Mouse (Mus musculus) megakaryocyte, embryonic 14.5 days (primary cell): ENCODE data around the gene Ndufa9. TPM values are rescaled to one million over a fixed set of nuclear protein-coding genes. Genes with fewer than 3 reads are reported as not detected.
A peak's percentile ranks its signal among the peaks of the same experiment; 100 is the strongest.

Experiments used
- H3K27me3 ChIP-seq: replicated peaks from 2 replicates; pipeline ENCODE3; 2012; ENCODE audit warnings: inconsistent platforms
- H3K36me3 ChIP-seq: replicated peaks from 2 replicates; pipeline ENCODE3; 2012; ENCODE audit warnings: low read length, inconsistent platforms, mixed read lengths
- H3K4me1 ChIP-seq: 2 replicates; pipeline ENCODE4 v1.6.1; 2012; ENCODE audit warnings: inconsistent platforms
- H3K4me3 ChIP-seq: replicated peaks from 2 replicates; pipeline ENCODE3; 2012; ENCODE audit warnings: moderate library complexity, mild to moderate bottlenecking, inconsistent platforms
- H3K9me3 ChIP-seq: 2 replicates; pipeline ENCODE4 v1.6.1; 2012; ENCODE audit warnings: inconsistent platforms
- FLI1 ChIP-seq: IDR thresholded peaks from 2 replicates; pipeline ENCODE4 v1.6.1; 2012; ENCODE audit warnings: low read length, inconsistent platforms, mixed read lengths
- GATA1 ChIP-seq: IDR thresholded peaks from 3 replicates; pipeline ENCODE4 v1.6.1; 2012; ENCODE audit warnings: mixed read lengths, low read length, inconsistent platforms, borderline replicate concordance
- polyA plus RNA-seq: library from polyadenylated mRNA; stranded (reverse); fragments of >175 nt; gene quantifications from 2 replicates; pipeline ENCODE4 v1.2.3, GENCODE M21; 2012; ENCODE audit warnings: low replicate concordance; ENCODE audit not compliant: insufficient read depth

Ndufa9 gene
- polyA plus RNA-seq, result 2.9 and 4.3 TPM in 2 replicates

DNA sequence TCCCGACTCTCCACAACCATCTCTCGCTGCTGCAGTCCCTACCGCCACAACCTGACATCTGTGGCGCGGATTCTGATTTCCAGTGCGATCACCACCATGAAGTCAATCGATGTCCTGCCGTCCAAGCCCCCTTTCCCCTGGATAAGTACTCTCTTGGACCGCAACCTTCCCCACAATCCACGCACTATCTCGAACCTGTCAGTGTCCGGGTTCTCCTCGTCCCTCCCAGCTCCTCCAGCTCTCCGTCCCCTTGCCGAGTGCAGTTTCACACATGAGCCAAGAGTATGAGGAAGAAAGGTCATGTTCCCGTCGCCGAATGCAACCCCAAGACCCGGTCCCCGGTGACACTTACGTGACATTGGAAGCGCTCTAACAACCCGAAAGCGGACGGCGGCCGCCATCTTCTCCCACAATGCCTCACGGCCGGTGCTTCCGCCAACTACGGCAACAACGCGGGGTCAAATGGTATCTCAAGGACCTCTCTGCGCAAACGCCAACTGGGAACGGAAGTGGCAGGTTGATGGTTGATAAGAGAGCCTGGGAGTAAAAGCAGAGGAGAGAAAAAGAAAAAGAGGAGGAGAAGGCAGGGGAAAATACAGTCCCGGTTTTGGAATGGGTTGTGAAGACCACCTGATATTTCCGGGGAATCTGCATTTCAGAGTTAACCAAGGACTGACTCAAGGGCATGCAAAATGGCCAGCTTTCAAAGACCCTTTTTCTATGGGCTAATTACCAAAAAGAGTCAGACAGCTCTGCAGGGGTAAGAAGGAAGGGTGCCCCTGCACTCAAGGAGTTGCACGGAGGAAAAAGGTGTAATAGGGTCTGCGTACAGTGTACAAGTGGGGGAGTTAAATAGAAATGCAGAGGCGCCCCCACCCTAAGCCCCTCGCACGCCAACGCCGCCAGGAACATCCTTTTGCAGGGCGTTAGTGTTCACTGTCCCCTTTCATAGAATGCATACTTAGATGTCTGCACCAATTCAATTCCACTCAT, at the start of gene Ndufa9:
Gene Ndufa9 (minus strand): TSS at position 425 of the 993 bp plus-strand sequence.
- TF ChIP-seq FLI1 (peak; percentile 61; the same call in 1 of the 2 replicates), GATA1 (no peak)
- H3K4me3 ChIP-seq, result peak within 1 kb of the TSS; percentile 91
- no peaks in the 10 kb centered on the region for H3K9me3 ChIP-seq
- peaks cover 12% of the 10 kb centered on the region for H3K36me3 ChIP-seq
- peaks cover 26% of the 10 kb centered on the region for H3K4me1 ChIP-seq
- peaks cover 3% of the 10 kb centered on the region for H3K27me3 ChIP-seq

DNA sequence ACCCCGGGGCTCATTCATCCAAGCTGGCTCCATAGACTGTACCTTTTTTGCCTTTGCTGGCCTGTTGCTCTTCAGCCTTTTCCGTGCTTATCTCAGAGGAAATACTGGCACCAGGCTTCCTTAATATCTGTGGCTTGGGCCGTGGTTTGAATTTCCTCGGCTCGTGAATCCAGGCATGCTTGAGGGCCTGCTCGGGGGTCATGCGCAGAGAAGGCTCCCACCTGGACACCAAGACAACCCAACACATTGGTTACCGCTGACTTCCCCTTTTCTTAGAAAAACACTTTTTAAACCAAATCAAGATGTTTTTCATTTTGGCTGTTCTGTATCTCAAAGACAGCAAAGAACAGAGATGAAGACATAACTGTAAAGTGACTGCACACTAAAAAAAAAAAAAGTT, 28.2 kb upstream of the Ndufa9 start:
- peaks cover 14% of the 10 kb centered on the region for H3K4me1 ChIP-seq
- TF ChIP-seq GATA1, result no peak
- peak overlapping the region; percentile 74 for H3K4me3 ChIP-seq
- no peaks in the 10 kb centered on the region for H3K36me3 ChIP-seq
- H3K27me3 ChIP-seq, result peaks cover 64% of the 10 kb centered on the region
- peaks cover 5% of the 10 kb centered on the region for H3K9me3 ChIP-seq

- TF ChIP-seq FLI1, result no peak
- TF ChIP-seq GATA1, result no peak
- Histone ChIP-seq H3K4me3 (no peak within 1 kb of the TSS), H3K27me3 (peaks cover 12% of the 10 kb centered on the region), H3K36me3 (no peaks in the 10 kb centered on the region), H3K9me3 (no peaks in the 10 kb centered on the region), H3K4me1 (peaks cover 12% of the 10 kb centered on the region)
These were observed 3.9 kb upstream of the Ndufa9 start, which contains the start of gene Akap3 for GRCm38 (mm10) chr6:126852881-126853280. Gene Akap3, plus strand, starts transcription at chr6:126853098.

GRCm38 (mm10) chr6:126836628-126837027, 12.3 kb downstream of the Ndufa9 start:
- peaks cover 99% of the 10 kb centered on the region for H3K36me3 ChIP-seq
- H3K9me3 ChIP-seq, result no peaks in the 10 kb centered on the region

GRCm38 (mm10) chr6:126823087-126823486, 25.8 kb downstream of the Ndufa9 start:
- TF ChIP-seq GATA1 (no peak), FLI1 (no peak)
- H3K4me1 ChIP-seq, result peaks cover 10% of the 10 kb centered on the region
- H3K27me3 ChIP-seq, result no peaks in the 10 kb centered on the region
- peaks cover 91% of the 10 kb centered on the region for H3K36me3 ChIP-seq
- H3K4me3 ChIP-seq, result no peak overlapping the region
- no peaks in the 10 kb centered on the region for H3K9me3 ChIP-seq

More at GRCm38 (mm10) chr6:126836628-126837027, 12.3 kb downstream of the Ndufa9 start:
- TF ChIP-seq GATA1, result no peak
- no peak for TF ChIP-seq FLI1
- no peaks in the 10 kb centered on the region for H3K27me3 ChIP-seq
- no peak overlapping the region for H3K4me3 ChIP-seq
- peaks cover 9% of the 10 kb centered on the region for H3K4me1 ChIP-seq

- Histone ChIP-seq H3K4me3 (no peak overlapping the region), H3K4me1 (peaks cover 11% of the 10 kb centered on the region; the same call in 1 of the 2 replicates), H3K27me3 (peaks cover 12% of the 10 kb centered on the region), H3K9me3 (peaks cover 1% of the 10 kb centered on the region; the same call in 1 of the 2 replicates), H3K36me3 (peaks cover 26% of the 10 kb centered on the region)
- no peak for TF ChIP-seq GATA1
- no peak for TF ChIP-seq FLI1
These were observed 32.6 kb downstream of the Ndufa9 start for GRCm38 (mm10) chr6:126816338-126816737.

- no peak for TF ChIP-seq GATA1
- TF ChIP-seq FLI1, result no peak
- peaks cover 10% of the 10 kb centered on the region; the same call in 1 of the 2 replicates for H3K4me1 ChIP-seq
- H3K4me3 ChIP-seq, result no peak overlapping the region
These were observed 33.7 kb downstream of the Ndufa9 start for GRCm38 (mm10) chr6:126815206-126815750.

GRCm38 (mm10) chr6:126811481-126811880, 37.5 kb downstream of the Ndufa9 start:
- TF ChIP-seq FLI1 (no peak), GATA1 (no peak)
- Histone ChIP-seq H3K36me3 (no peaks in the 10 kb centered on the region), H3K9me3 (peaks cover 14% of the 10 kb centered on the region; the same call in 1 of the 2 replicates), H3K4me1 (no peaks in the 10 kb centered on the region; the same call in 1 of the 2 replicates), H3K27me3 (peaks cover 16% of the 10 kb centered on the region), H3K4me3 (no peak overlapping the region)

More at GRCm38 (mm10) chr6:126815206-126815750, 33.7 kb downstream of the Ndufa9 start:
- H3K27me3 ChIP-seq, result peaks cover 12% of the 10 kb centered on the region
- H3K9me3 ChIP-seq, result peaks cover 10% of the 10 kb centered on the region; the same call in 1 of the 2 replicates
- peaks cover 15% of the 10 kb centered on the region for H3K36me3 ChIP-seq

DNA sequence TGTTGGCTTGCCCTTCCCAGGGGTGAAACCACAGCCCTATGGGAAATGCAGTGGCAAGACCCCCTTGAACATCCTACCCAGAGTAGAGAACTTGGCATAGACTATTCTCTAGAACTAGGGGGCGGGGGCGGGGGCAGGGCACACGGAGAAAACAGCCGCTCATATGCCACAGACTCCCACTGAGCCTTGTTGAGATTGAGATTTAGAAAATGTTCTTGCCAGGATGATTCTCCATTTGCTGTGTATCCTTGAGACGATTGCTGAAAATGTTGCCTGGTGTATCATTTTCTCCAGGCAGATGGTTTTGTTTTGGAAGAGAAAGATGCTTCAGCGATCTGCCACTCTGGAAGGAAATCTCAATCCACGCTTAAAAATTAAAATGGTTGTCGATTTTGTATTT, 40.4 kb downstream of the Ndufa9 start:
- H3K4me3 ChIP-seq, result no peak overlapping the region
- H3K4me1 ChIP-seq, result no peaks in the 10 kb centered on the region
- peaks cover 13% of the 10 kb centered on the region for H3K27me3 ChIP-seq
- H3K36me3 ChIP-seq, result no peaks in the 10 kb centered on the region
- TF ChIP-seq GATA1 (no peak), FLI1 (no peak)
- peaks cover 14% of the 10 kb centered on the region; the same call in 1 of the 2 replicates for H3K9me3 ChIP-seq

- Histone ChIP-seq H3K27me3 (peaks cover 9% of the 10 kb centered on the region), H3K4me1 (no peaks in the 10 kb centered on the region), H3K36me3 (no peaks in the 10 kb centered on the region), H3K9me3 (peaks cover 14% of the 10 kb centered on the region; the same call in 1 of the 2 replicates), H3K4me3 (no peak overlapping the region)
- TF ChIP-seq FLI1 (no peak), GATA1 (no peak)
These were observed 40.8 kb downstream of the Ndufa9 start for GRCm38 (mm10) chr6:126808134-126808533.
